Mouse (Mus musculus) myocyte (in vitro differentiated cells): ENCODE data around the gene Aurkaip1. TPM values are rescaled to one million over a fixed set of nuclear protein-coding genes. Genes with fewer than 3 reads are reported as not detected.

Experiments
- H3K27me3 ChIP-seq: one replicate; pipeline ENCODE4 v1.6.1; 2011; ENCODE audit not compliant: control insufficient read depth, insufficient read depth, insufficient read length
- H3K36me3 ChIP-seq: one replicate; pipeline ENCODE4 v1.6.1; 2011; ENCODE audit not compliant: control insufficient read depth, insufficient read depth
- H3K4me2 ChIP-seq: one replicate; pipeline ENCODE4 v1.6.1; 2011; ENCODE audit warnings: low read depth, control low read depth
- H3K4me3 ChIP-seq: one replicate; pipeline ENCODE4 v1.5.1; 2011; ENCODE audit warnings: mild to moderate bottlenecking, control low read depth, moderate library complexity
- H3K79me2 ChIP-seq: one replicate; pipeline ENCODE4 v1.6.1; 2011; ENCODE audit not compliant: control insufficient read depth, insufficient read depth
- H3ac ChIP-seq: one replicate; pipeline ENCODE4 v1.6.1; 2011; ENCODE audit not compliant: control insufficient read depth, insufficient read length
- CEBPB ChIP-seq: IDR thresholded peaks from 2 replicates; pipeline ENCODE4 v1.6.1; 2011; ENCODE audit warnings: mild to moderate bottlenecking, moderate library complexity; ENCODE audit not compliant: poor library complexity, insufficient read depth, severe bottlenecking
- E2F4 ChIP-seq: IDR thresholded peaks from one replicate; pipeline ENCODE4 v1.6.1; 2011; ENCODE audit warnings: mild to moderate bottlenecking, control low read depth, moderate library complexity; ENCODE audit not compliant: insufficient read depth
- MAX ChIP-seq: IDR thresholded peaks from one replicate; pipeline ENCODE4 v1.6.1; 2011; ENCODE audit warnings: low read depth, mild to moderate bottlenecking, control low read depth
- MYOD1 ChIP-seq, 3 experiments: IDR thresholded peaks; one replicate each; pipeline ENCODE4 v1.6.1; 2011; ENCODE audit warnings: control low read depth in 2 of 3, low read depth in 2 of 3, mild to moderate bottlenecking in 2 of 3, moderate library complexity in 1 of 3; ENCODE audit not compliant: insufficient read length in 2 of 3, control insufficient read depth in 1 of 3
- MYOG ChIP-seq, 3 experiments: IDR thresholded peaks; one replicate each; pipeline ENCODE4 v1.6.1; 2011; ENCODE audit warnings: control low read depth in 2 of 3, low read depth in 2 of 3, mild to moderate bottlenecking in 2 of 3; ENCODE audit not compliant: insufficient read length in 2 of 3, control insufficient read depth in 1 of 3, insufficient read depth in 1 of 3
- POLR2A ChIP-seq: IDR thresholded peaks from one replicate; pipeline ENCODE4 v1.6.1; 2011; ENCODE audit warnings: low read depth, mild to moderate bottlenecking, control low read depth, moderate library complexity; ENCODE audit not compliant: insufficient read length
- POLR2AphosphoS2 ChIP-seq: IDR thresholded peaks from one replicate; pipeline ENCODE4 v1.6.1; 2011; ENCODE audit warnings: low read depth, control low read depth; ENCODE audit not compliant: insufficient read length
- REST ChIP-seq: IDR thresholded peaks from one replicate; pipeline ENCODE4 v1.6.1; 2011; ENCODE audit warnings: mild to moderate bottlenecking, control low read depth, moderate library complexity; ENCODE audit not compliant: insufficient read depth, insufficient read length
- SRF ChIP-seq: IDR thresholded peaks from one replicate; pipeline ENCODE4 v1.6.1; 2011; ENCODE audit warnings: low read depth; ENCODE audit not compliant: control insufficient read depth, insufficient read length
- TCF12 ChIP-seq: IDR thresholded peaks from one replicate; pipeline ENCODE4 v1.6.1; 2011; ENCODE audit warnings: mild to moderate bottlenecking, control low read depth; ENCODE audit not compliant: poor library complexity, insufficient read depth, severe bottlenecking
- TCF3 ChIP-seq: IDR thresholded peaks from one replicate; pipeline ENCODE4 v1.6.1; 2011; ENCODE audit warnings: low read depth, control low read depth; ENCODE audit not compliant: insufficient read length
- USF1 ChIP-seq: IDR thresholded peaks from one replicate; pipeline ENCODE4 v1.6.1; 2011; ENCODE audit warnings: low read depth, mild to moderate bottlenecking, control low read depth, moderate library complexity
- polyA plus RNA-seq: library from polyadenylated mRNA; unstranded; fragments of >200 nt; fragmentation: generic; extraction: Trizol; gene quantifications from one replicate; pipeline ENCODE4 v1.2.1, GENCODE M21; 2012; ENCODE audit warnings: missing spikeins

Gene Aurkaip1
- polyA plus RNA-seq, 1 experiment = 152 TPM

DNA sequence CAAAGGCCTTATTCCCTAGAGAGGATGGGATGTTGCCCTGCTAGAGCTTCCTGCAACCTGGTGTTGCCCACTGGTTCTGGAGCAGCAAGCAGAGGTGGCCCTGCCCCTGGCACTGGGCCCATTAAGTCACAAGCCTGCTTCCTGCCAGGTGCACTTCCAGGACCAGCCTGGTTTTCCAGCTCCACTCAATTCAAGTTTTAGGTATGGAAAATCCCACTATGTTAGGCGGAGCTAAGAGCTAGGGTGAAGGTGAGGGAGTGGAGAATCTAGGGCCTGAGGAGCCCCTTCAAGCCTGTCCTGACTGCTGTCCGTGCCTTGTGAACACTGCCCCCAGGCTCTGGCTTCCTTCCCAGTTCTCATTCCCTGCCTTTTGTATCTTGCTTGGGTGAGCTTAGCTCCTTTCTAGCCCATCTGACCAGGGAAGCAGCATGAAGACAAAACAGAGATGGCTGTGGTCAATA lies 20.9 kb downstream of the Aurkaip1 start:
- no peak overlapping the region for H3ac ChIP-seq
- no peaks in the 10 kb centered on the region for H3K27me3 ChIP-seq
- no peak overlapping the region for H3K4me3 ChIP-seq
- peaks cover 45% of the 10 kb centered on the region for H3K79me2 ChIP-seq
- TF ChIP-seq TCF12 = no peak
- no peak for TF ChIP-seq MYOG (IDR thresholded peaks at IDR 0.05; ENCODE audit: control insufficient read depth in 1 of 3, insufficient read depth in 1 of 3, insufficient read length in 2 of 3, low read depth in 2 of 3)
- TF ChIP-seq E2F4 = no peak
- TF ChIP-seq USF1 = no peak
- TF ChIP-seq REST = no peak
- TF ChIP-seq POLR2A = no peak
- TF ChIP-seq POLR2AphosphoS2 = no peak
- no peak for TF ChIP-seq TCF3
- TF ChIP-seq CEBPB = no peak
- no peak for TF ChIP-seq SRF
- no peak for TF ChIP-seq MYOD1 (IDR thresholded peaks at IDR 0.05; ENCODE audit: control insufficient read depth in 1 of 3, insufficient read length in 2 of 3, low read depth in 2 of 3)
- TF ChIP-seq MAX = no peak
- H3K36me3 ChIP-seq = no peaks in the 10 kb centered on the region
- H3K4me2 ChIP-seq = no peak overlapping the region

DNA sequence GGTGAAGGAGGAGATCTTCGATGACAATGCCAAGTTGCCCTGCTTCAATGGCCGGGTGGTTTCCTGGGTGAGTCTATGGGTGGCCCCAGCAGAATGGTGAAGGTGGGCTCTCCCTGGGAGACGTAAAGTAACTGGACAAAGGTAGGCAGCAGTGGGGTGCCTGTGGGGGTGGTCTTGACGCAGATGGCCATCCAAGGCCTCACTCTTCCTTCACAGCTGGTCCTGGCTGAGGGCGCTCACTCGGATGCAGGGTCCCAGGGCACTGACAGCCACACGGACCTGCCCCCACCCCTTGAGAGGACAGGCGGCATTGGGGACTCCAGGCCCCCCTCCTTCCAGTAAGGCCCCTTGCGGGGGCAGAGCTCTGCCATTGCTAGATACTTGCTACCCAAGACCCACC lies 22.3 kb downstream of the Aurkaip1 start:
- Histone ChIP-seq H3K4me2 (no peak overlapping the region), H3K36me3 (no peaks in the 10 kb centered on the region), H3K27me3 (no peaks in the 10 kb centered on the region), H3K4me3 (no peak overlapping the region), H3K79me2 (peaks cover 35% of the 10 kb centered on the region), H3ac (no peak overlapping the region)
- TF ChIP-seq MAX (no peak), POLR2AphosphoS2 (no peak), REST (no peak), MYOG (IDR thresholded peaks at IDR 0.05; ENCODE audit: control insufficient read depth in 1 of 3, insufficient read depth in 1 of 3, insufficient read length in 2 of 3, low read depth in 2 of 3) (no peak), CEBPB (no peak), TCF3 (no peak), MYOD1 (IDR thresholded peaks at IDR 0.05; ENCODE audit: control insufficient read depth in 1 of 3, insufficient read length in 2 of 3, low read depth in 2 of 3) (no peak), SRF (no peak), TCF12 (no peak)

GRCm38 (mm10) chr4:155854991-155855390 lies 23.9 kb downstream of the Aurkaip1 start:
- Histone ChIP-seq H3K27me3 (no peaks in the 10 kb centered on the region), H3ac (no peak overlapping the region), H3K4me3 (no peak overlapping the region), H3K79me2 (peaks cover 20% of the 10 kb centered on the region), H3K36me3 (peaks cover 3% of the 10 kb centered on the region), H3K4me2 (no peak overlapping the region)
- TF ChIP-seq MYOD1 (IDR thresholded peaks at IDR 0.05; ENCODE audit: control insufficient read depth in 1 of 3, insufficient read length in 2 of 3, low read depth in 2 of 3) = no peak
- TF ChIP-seq POLR2A = no peak
- TF ChIP-seq TCF3 = no peak
- no peak for TF ChIP-seq MYOG (IDR thresholded peaks at IDR 0.05; ENCODE audit: control insufficient read depth in 1 of 3, insufficient read depth in 1 of 3, insufficient read length in 2 of 3, low read depth in 2 of 3)
- TF ChIP-seq REST = no peak
- TF ChIP-seq POLR2AphosphoS2 = no peak
- no peak for TF ChIP-seq E2F4
- no peak for TF ChIP-seq SRF
- TF ChIP-seq USF1 = no peak
- TF ChIP-seq CEBPB = no peak
- TF ChIP-seq TCF12 = no peak
- no peak for TF ChIP-seq MAX

DNA sequence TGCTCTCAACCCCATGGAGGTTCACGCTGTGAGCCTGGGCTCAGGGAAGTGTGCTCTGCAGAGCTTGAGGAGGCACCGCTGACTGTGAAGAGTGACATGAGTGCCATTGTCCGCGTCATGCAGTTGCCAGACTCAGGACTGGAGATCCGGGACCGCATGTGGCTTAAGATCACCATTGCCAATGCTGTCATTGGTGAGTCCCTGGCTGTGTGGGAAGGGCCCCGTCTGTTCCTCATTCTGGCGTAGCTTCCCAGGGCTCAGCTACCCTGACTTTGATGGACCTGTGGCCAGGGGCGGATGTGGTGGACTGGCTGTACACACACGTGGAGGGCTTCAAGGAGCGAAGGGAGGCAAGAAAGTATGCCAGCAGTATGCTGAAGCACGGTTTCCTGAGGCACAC lies 25.0 kb downstream of the Aurkaip1 start:
- Histone ChIP-seq H3K27me3 (no peaks in the 10 kb centered on the region), H3K79me2 (peaks cover 9% of the 10 kb centered on the region), H3K4me3 (no peak overlapping the region), H3K4me2 (no peak overlapping the region), H3ac (no peak overlapping the region), H3K36me3 (peaks cover 4% of the 10 kb centered on the region)
- TF ChIP-seq MAX (no peak), E2F4 (no peak), TCF3 (no peak)

DNA sequence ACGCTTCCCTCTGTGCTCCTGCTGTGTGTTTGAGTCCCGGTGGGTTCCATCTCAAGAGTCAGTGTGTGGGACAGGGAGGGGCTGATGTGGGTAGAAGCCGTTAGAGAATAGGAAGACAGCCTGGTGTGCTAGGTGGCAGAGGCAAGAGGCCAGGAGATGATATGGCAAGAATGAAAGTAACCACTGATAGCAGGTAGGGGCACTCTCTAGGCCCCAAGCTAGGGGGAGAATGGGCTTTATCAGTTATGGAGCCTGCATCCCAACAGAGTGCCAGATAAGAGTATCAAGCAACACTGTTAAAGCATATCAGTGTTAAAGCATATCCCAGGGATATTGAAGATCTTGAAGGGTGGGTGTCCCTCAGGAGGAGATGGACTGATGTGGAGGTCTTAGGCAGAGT lies 25.8 kb downstream of the Aurkaip1 start:
- no peak overlapping the region for H3K4me3 ChIP-seq
- H3K27me3 ChIP-seq = no peaks in the 10 kb centered on the region
- no peak for TF ChIP-seq REST
- no peak for TF ChIP-seq MAX
- TF ChIP-seq MYOD1 (IDR thresholded peaks at IDR 0.05; ENCODE audit: control insufficient read depth in 1 of 3, insufficient read length in 2 of 3, low read depth in 2 of 3) = no peak
- TF ChIP-seq TCF12 = no peak
- TF ChIP-seq SRF = no peak
- TF ChIP-seq POLR2A = no peak
- TF ChIP-seq TCF3 = no peak
- no peak for TF ChIP-seq MYOG (IDR thresholded peaks at IDR 0.05; ENCODE audit: control insufficient read depth in 1 of 3, insufficient read depth in 1 of 3, insufficient read length in 2 of 3, low read depth in 2 of 3)
- no peak for TF ChIP-seq POLR2AphosphoS2
- no peak for TF ChIP-seq E2F4
- TF ChIP-seq CEBPB = no peak
- peaks cover under 1% of the 10 kb centered on the region for H3K79me2 ChIP-seq
- H3K4me2 ChIP-seq = no peak overlapping the region
- H3ac ChIP-seq = no peak overlapping the region
- H3K36me3 ChIP-seq = peaks cover 4% of the 10 kb centered on the region
